Mouse (Mus musculus) thymus, adult 18-20 months (tissue): ENCODE results near the gene Gas2l2.

Experiments used
- DNase-seq, 2 experiments: peaks; one replicate each; pipeline ENCODE4 v3.0.0; 2022; ENCODE audit warnings: mixed read lengths in 2 of 2

Gene Gas2l2

GRCm38 (mm10) chr11:83393062-83393461, 36.2 kb downstream of the Gas2l2 start:
- no peak for DNase-seq

GRCm38 (mm10) chr11:83383532-83383887, 45.7 kb downstream of the Gas2l2 start:
- no peak for DNase-seq

DNA sequence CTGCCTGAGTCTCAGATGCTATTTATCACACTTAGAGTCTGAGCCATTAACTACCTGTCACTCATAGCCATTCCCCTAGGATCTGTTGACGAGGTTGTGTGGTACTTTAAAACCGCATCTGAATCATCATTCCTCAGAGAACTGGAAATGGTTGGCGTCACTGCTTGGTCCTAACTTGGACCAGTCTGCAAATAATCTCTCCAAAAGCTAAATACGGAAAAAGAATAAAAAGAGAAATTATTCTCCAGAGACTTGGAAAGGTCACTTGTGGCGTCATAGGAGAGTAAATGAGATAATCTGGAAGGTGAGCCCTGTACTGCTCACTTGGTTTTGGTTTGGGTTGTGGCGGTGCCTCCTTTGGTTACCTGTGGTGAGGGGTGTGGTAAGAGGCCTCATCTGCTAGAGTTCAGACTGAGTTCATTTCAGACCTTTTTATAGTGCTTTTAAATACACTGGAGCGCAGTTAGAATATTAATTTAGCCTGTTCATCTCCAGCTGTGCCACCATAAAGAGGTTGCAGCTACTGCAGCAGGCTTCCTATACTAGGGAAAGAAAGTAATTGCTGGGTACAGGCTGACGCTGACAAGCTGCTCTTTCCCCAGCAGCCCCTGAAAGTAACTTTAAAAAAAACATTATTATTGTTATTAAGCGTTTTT, 46.3 kb downstream of the Gas2l2 start:
- no peak for DNase-seq

DNA sequence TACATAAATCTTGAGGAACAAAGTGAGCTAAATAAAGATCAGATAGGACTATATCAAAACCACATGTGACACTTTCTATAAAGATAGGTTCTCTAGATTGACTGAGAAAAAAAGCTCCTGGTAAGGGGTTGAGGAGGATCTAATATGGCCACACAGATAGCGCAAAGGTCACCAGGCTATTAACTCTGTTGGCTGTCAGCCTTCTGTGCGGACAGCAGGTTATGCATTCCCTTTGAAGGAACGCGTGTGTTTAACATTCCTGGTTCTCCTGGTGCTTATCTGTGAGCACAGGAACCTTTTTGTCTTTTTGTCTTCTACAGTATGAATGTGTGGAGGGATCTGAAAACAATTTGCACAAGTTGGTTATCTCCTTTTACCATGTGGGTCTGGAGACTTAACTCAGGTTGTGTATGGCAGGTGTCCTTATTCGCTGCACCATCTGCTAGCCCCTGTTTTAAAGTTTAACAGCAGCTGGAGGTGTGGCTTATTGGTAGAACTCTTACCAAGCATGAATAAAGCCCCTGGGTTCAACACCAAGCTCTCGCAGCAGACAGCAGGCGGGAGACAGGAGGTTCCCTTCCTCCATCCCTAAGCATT, 49.4 kb downstream of the Gas2l2 start:
- DNase-seq = no peak
